Mouse (Mus musculus) cortical plate, adult 2 months (tissue): ENCODE results near the gene Efna5.

ENCODE experiments used
- CTCF ChIP-seq: fragments of 200-500 bp; IDR thresholded peaks from 2 replicates; pipeline ENCODE4 v1.5.1; 2011; ENCODE audit warnings: mild to moderate bottlenecking, control low read depth, low read length; ENCODE audit not compliant: insufficient read depth; ENCODE audit errors: extremely low read depth
- POLR2A ChIP-seq: fragments of 200-500 bp; IDR thresholded peaks from 2 replicates; pipeline ENCODE4 v1.6.1; 2011; ENCODE audit warnings: mild to moderate bottlenecking, low read length, control low read depth; ENCODE audit not compliant: insufficient read depth; ENCODE audit errors: extremely low read depth

DNA sequence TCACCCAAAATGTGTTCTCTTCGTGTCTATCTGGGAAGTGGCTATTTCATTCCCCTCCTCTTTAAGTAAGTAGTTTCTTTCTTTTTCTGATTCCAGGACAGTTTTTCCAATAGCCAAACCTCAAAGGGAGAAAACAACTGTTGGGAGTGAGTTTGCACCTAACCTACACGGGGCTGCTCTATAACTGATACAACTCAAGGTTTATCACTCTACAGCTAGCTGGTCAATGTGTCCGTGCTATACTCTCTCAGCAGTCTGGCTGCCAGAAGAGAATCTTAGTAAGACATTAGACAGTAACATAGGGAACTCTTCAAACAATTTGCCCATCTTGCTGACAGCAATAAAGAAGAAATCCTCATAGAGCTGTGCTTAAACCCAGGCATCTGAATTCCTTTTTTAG lies 130.5 kb downstream of the Efna5 start:
- TF ChIP-seq CTCF (no peak), POLR2A (no peak)
